Mouse (Mus musculus) cerebellum, adult 2 months (tissue): ENCODE measurements around the gene Platr17.

Experiments used
- CTCF ChIP-seq: fragments of 200-500 bp; IDR thresholded peaks from 2 replicates; pipeline ENCODE4 v1.5.1; 2011; ENCODE audit warnings: low read depth, mild to moderate bottlenecking, control low read depth, low read length, moderate library complexity, borderline replicate concordance; ENCODE audit not compliant: insufficient read depth
- POLR2A ChIP-seq: fragments of 200-500 bp; IDR thresholded peaks from 2 replicates; pipeline ENCODE4 v1.6.1; 2011; ENCODE audit warnings: low read length, control low read depth, borderline replicate concordance; ENCODE audit not compliant: insufficient read depth

- TF ChIP-seq CTCF: no peak
- TF ChIP-seq POLR2A: no peak
Observed at GRCm38 (mm10) chr17:33902079-33902478, 2.9 kb upstream of the Platr17 start.
